Mouse (Mus musculus): ENCODE data around the gene Primpol.
"Not testable (repeated sequence)": the region's sequence is repeated elsewhere in the genome, so short reads cannot be mapped to it uniquely, and the experiment has no call there.

Primpol gene

GRCm38 (mm10) chr8:46603587-46603986 lies 13.4 kb downstream of the Primpol start:
- DNase-seq (ENCODE audit: low spot score) = no peak

- DNase-seq (ENCODE audit: low spot score) = no peak
Observed at GRCm38 (mm10) chr8:46600959-46601707, 15.9 kb downstream of the Primpol start.

- DNase-seq (ENCODE audit: low spot score) = no peak
Observed at GRCm38 (mm10) chr8:46599314-46599904, 17.6 kb downstream of the Primpol start.

GRCm38 (mm10) chr8:46598753-46599152 lies 18.3 kb downstream of the Primpol start:
- no peak for DNase-seq (ENCODE audit: low spot score)

GRCm38 (mm10) chr8:46598114-46598513 lies 18.9 kb downstream of the Primpol start:
- no peak for DNase-seq (ENCODE audit: low spot score)

- DNase-seq (ENCODE audit: low spot score) = no peak
Observed at GRCm38 (mm10) chr8:46597411-46597810, 19.6 kb downstream of the Primpol start.

- no peak for DNase-seq (ENCODE audit: low spot score)
Observed at GRCm38 (mm10) chr8:46596530-46596929, 20.5 kb downstream of the Primpol start.

- peak; percentile 39 for DNase-seq (ENCODE audit: low spot score)
Observed at GRCm38 (mm10) chr8:46595593-46595992, 21.4 kb downstream of the Primpol start.

GRCm38 (mm10) chr8:46593772-46594171 lies 23.2 kb downstream of the Primpol start:
- no peak for DNase-seq (ENCODE audit: low spot score)

- DNase-seq (ENCODE audit: low spot score) = no peak
Observed at GRCm38 (mm10) chr8:46593067-46593466, 23.9 kb downstream of the Primpol start.

GRCm38 (mm10) chr8:46588663-46589062 lies 28.3 kb downstream of the Primpol start:
- no peak for DNase-seq (ENCODE audit: low spot score)

GRCm38 (mm10) chr8:46587911-46588310 lies 29.1 kb downstream of the Primpol start:
- no peak for DNase-seq (ENCODE audit: low spot score)

- DNase-seq (ENCODE audit: low spot score) = no peak
Observed at GRCm38 (mm10) chr8:46585576-46585975, 31.4 kb downstream of the Primpol start.

GRCm38 (mm10) chr8:46584328-46584727 lies 32.7 kb downstream of the Primpol start:
- not testable (repeated sequence) for DNase-seq (ENCODE audit: low spot score)

- DNase-seq (ENCODE audit: low spot score) = no peak
Observed at GRCm38 (mm10) chr8:46578794-46579193, 38.2 kb downstream of the Primpol start.

GRCm38 (mm10) chr8:46573964-46574363 lies 43.0 kb downstream of the Primpol start:
- DNase-seq (ENCODE audit: low spot score) = no peak

GRCm38 (mm10) chr8:46573446-46573845 lies 43.6 kb downstream of the Primpol start:
- DNase-seq (ENCODE audit: low spot score) = no peak

GRCm38 (mm10) chr8:46570673-46571072 lies 46.3 kb downstream of the Primpol start:
- no peak for DNase-seq (ENCODE audit: low spot score)

GRCm38 (mm10) chr8:46569659-46570441 lies 47.2 kb downstream of the Primpol start:
- peak; percentile 57 for DNase-seq (ENCODE audit: low spot score)

- no peak for DNase-seq (ENCODE audit: low spot score)
Observed at GRCm38 (mm10) chr8:46568942-46569341, 48.1 kb downstream of the Primpol start.

- DNase-seq (ENCODE audit: low spot score) = peak; percentile 78
Observed at GRCm38 (mm10) chr8:46567946-46568345, 49.1 kb downstream of the Primpol start.

- DNase-seq (ENCODE audit: low spot score) = no peak
Observed at GRCm38 (mm10) chr8:46566914-46567529, 50.0 kb downstream of the Primpol start.

Data from lung, postnatal 25 days (tissue).